Mouse (Mus musculus) lung, embryonic 16.5 days (tissue): ENCODE measurements at regions not wholly inside any gene's neighbourhood (a gene's known extent, or its start where the extent isn't known, plus 50 kb on each side); places are given as distances from the start of the nearest gene placed in this dataset.

Source experiments
- ATAC-seq: fragments of 200-750 bp; cut with Nextera tagmentation; 2 replicates; pipeline ENCODE4 v1.8.0; 2017; ENCODE audit warnings: low read depth, mild to moderate bottlenecking, moderate library complexity
- H3K27ac ChIP-seq: fragments of 300-500 bp; sonication (generic); 2 replicates; pipeline ENCODE4 v1.5.1; 2014; ENCODE audit warnings: mild to moderate bottlenecking, control low read depth, low read length
- H3K27me3 ChIP-seq: fragments of 300-500 bp; sonication (generic); 2 replicates; pipeline ENCODE4 v1.6.1; 2014; ENCODE audit warnings: low read depth, low read length, mixed read lengths; ENCODE audit not compliant: control insufficient read depth, insufficient read depth
- H3K36me3 ChIP-seq: fragments of 300-500 bp; sonication (generic); 2 replicates; pipeline ENCODE4 v1.6.1; 2014; ENCODE audit warnings: low read length; ENCODE audit not compliant: control insufficient read depth, insufficient read depth
- H3K4me1 ChIP-seq: fragments of 300-500 bp; sonication (generic); replicated peaks from 2 replicates; pipeline ENCODE4 v1.6.1; 2014; ENCODE audit warnings: low read length, mixed read lengths; ENCODE audit not compliant: control insufficient read depth, insufficient read depth
- H3K4me2 ChIP-seq: fragments of 300-500 bp; sonication (generic); 2 replicates; pipeline ENCODE4 v1.6.1; 2014; ENCODE audit warnings: low read depth, low read length, control low read depth
- H3K4me3 ChIP-seq: fragments of 300-500 bp; sonication (generic); 2 replicates; pipeline ENCODE4 v1.5.1; 2014; ENCODE audit warnings: mild to moderate bottlenecking, low read length, control low read depth
- H3K9ac ChIP-seq: fragments of 300-500 bp; sonication (generic); 2 replicates; pipeline ENCODE4 v1.6.1; 2014; ENCODE audit warnings: low read length, control low read depth
- H3K9me3 ChIP-seq: fragments of 300-500 bp; sonication (generic); 2 replicates; pipeline ENCODE4 v1.6.1; 2016; ENCODE audit warnings: low read length; ENCODE audit not compliant: control insufficient read depth
- WGBS: fragments of 180-500 bp; shearing (Covaris S2); extraction: QIAGEN DNeasy Blood & Tissue Kit; methylation state at CpG from one replicate; pipeline ENCODE4 v1.1.7; 2014; 5-methylcytosine and 5-hydroxymethylcytosine counted together

DNA sequence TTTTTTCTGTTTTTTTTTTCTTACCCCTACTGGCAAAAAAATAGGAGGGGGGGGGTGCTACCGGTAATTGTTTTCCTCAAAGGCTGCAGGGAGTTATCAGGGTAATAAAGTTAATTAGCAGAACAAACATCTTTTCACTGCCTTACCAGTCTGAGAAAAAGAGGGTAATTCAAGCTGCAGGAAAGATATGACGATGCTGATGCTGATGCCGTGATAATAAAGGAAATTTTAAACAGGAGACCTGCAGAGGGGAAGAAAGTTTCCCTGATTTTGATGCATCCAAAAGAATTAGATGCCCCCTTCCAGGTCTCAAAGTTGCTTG, 145.7 kb upstream of the Sox2 start:
- no peaks in the 10 kb centered on the region for H3K27me3 ChIP-seq
- WGBS: 45% methylated on average over 3 of the region's 3 CpGs
- H3K4me3 ChIP-seq: no peak overlapping the region
- no peak overlapping the region for H3K4me2 ChIP-seq
- H3K4me1 ChIP-seq: no peaks in the 10 kb centered on the region
- no peak overlapping the region for H3K9ac ChIP-seq
- H3K27ac ChIP-seq: no peak overlapping the region
- ATAC-seq: no peak
- H3K36me3 ChIP-seq: no peaks in the 10 kb centered on the region
- H3K9me3 ChIP-seq: no peaks in the 10 kb centered on the region

- WGBS: 60% methylated on average over 13 of the region's 13 CpGs
- H3K36me3 ChIP-seq: no peaks in the 10 kb centered on the region
- H3K27me3 ChIP-seq: no peaks in the 10 kb centered on the region
- no peak overlapping the region for H3K4me3 ChIP-seq
- no peak for ATAC-seq
- H3K9ac ChIP-seq: no peak overlapping the region
- no peak overlapping the region for H3K4me2 ChIP-seq
- H3K4me1 ChIP-seq: no peaks in the 10 kb centered on the region
- H3K9me3 ChIP-seq: no peaks in the 10 kb centered on the region
- no peak overlapping the region for H3K27ac ChIP-seq
These were observed 146.2 kb upstream of the Sox2 start for GRCm38 (mm10) chr3:34503874-34504572.

GRCm38 (mm10) chr3:34496839-34497238, 153.4 kb upstream of the Sox2 start:
- H3K27ac ChIP-seq: no peak overlapping the region
- H3K36me3 ChIP-seq: no peaks in the 10 kb centered on the region
- no peak overlapping the region for H3K4me3 ChIP-seq
- WGBS: 80% methylated on average over 8 of the region's 8 CpGs
- no peak overlapping the region for H3K9ac ChIP-seq
- no peak overlapping the region for H3K4me2 ChIP-seq
- ATAC-seq: no peak
- no peaks in the 10 kb centered on the region for H3K9me3 ChIP-seq
- H3K4me1 ChIP-seq: no peaks in the 10 kb centered on the region
- no peaks in the 10 kb centered on the region for H3K27me3 ChIP-seq

DNA sequence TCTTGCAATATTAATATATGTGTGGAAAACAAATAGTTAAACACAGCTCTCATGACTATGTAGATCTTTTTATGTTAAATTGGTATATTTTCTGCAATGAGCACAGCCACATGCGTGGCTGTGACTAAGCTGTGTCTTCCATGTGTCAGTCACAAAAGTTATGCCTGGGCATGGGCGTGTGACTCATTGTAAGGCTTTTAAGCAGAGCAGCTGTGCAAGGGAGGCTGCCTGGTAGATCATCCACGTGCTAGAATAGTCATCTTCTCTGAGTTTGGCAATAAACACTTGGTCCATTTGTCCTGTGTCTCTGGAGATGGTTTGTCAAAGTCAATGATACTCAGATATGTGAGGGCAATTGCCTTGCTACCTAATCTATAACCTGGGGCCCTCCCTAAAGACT, 154.6 kb upstream of the Sox2 start:
- no peaks in the 10 kb centered on the region for H3K9me3 ChIP-seq
- H3K27me3 ChIP-seq: no peaks in the 10 kb centered on the region
- H3K9ac ChIP-seq: no peak overlapping the region
- no peak overlapping the region for H3K4me2 ChIP-seq
- H3K27ac ChIP-seq: no peak overlapping the region
- H3K36me3 ChIP-seq: no peaks in the 10 kb centered on the region
- WGBS: 54% methylated on average over 3 of the region's 3 CpGs
- no peak for ATAC-seq
- H3K4me1 ChIP-seq: no peaks in the 10 kb centered on the region
- H3K4me3 ChIP-seq: no peak overlapping the region

- H3K9ac ChIP-seq: no peak overlapping the region
- ATAC-seq: no peak
- no peaks in the 10 kb centered on the region for H3K36me3 ChIP-seq
- no peak overlapping the region for H3K27ac ChIP-seq
- H3K27me3 ChIP-seq: no peaks in the 10 kb centered on the region
- no peak overlapping the region for H3K4me2 ChIP-seq
- no peaks in the 10 kb centered on the region for H3K4me1 ChIP-seq
- H3K4me3 ChIP-seq: no peak overlapping the region
- no peaks in the 10 kb centered on the region for H3K9me3 ChIP-seq
These were observed 156.3 kb upstream of the Sox2 start for GRCm38 (mm10) chr3:34493921-34494320.

GRCm38 (mm10) chr3:34489008-34489407, 161.2 kb upstream of the Sox2 start:
- ATAC-seq: no peak
- H3K4me2 ChIP-seq: no peak overlapping the region
- no peaks in the 10 kb centered on the region for H3K9me3 ChIP-seq
- H3K4me3 ChIP-seq: no peak overlapping the region
- H3K27ac ChIP-seq: no peak overlapping the region
- no peaks in the 10 kb centered on the region for H3K4me1 ChIP-seq
- H3K9ac ChIP-seq: no peak overlapping the region
- no peaks in the 10 kb centered on the region for H3K36me3 ChIP-seq
- WGBS: 66% methylated on average over 2 of the region's 2 CpGs
- no peaks in the 10 kb centered on the region for H3K27me3 ChIP-seq

- Histone ChIP-seq H3K4me1 (no peaks in the 10 kb centered on the region), H3K27me3 (no peaks in the 10 kb centered on the region), H3K36me3 (no peaks in the 10 kb centered on the region), H3K4me2 (no peak overlapping the region), H3K27ac (no peak overlapping the region), H3K9ac (no peak overlapping the region), H3K4me3 (no peak overlapping the region), H3K9me3 (no peaks in the 10 kb centered on the region)
- 23% methylated on average over 9 of the region's 9 CpGs for WGBS
- ATAC-seq: no peak
These were observed 163.7 kb upstream of the Sox2 start for GRCm38 (mm10) chr3:34486441-34487050.

GRCm38 (mm10) chr3:34485345-34486223, 164.6 kb upstream of the Sox2 start:
- H3K36me3 ChIP-seq: no peaks in the 10 kb centered on the region
- 26% methylated on average over 15 of the region's 15 CpGs for WGBS
- no peak overlapping the region for H3K27ac ChIP-seq
- H3K9ac ChIP-seq: no peak overlapping the region
- H3K9me3 ChIP-seq: no peaks in the 10 kb centered on the region
- H3K4me1 ChIP-seq: no peaks in the 10 kb centered on the region
- H3K4me3 ChIP-seq: peak overlapping the region; percentile 2; the same call in 1 of the 2 replicates
- no peak for ATAC-seq
- no peaks in the 10 kb centered on the region for H3K27me3 ChIP-seq
- H3K4me2 ChIP-seq: peak overlapping the region; percentile 27; the same call in 1 of the 2 replicates

DNA sequence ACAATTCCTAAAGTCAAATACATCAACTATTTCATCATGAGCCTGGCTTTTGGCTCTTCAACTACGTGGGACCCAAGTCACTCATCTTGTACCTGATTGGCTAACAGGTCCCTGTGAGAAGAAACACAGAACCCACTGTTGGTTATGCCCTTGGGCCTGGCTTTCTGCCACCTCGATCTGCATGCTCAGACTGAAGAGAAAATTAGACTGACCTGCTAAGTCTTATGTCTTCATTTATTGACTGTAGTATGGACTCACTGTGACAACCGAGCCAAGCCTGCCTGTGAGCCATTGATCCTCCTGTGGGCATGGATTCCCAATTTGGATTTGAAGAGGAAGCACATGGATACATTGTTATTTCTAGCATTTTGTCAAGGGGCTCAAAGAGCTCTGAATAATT, 166.3 kb upstream of the Sox2 start:
- H3K4me1 ChIP-seq: no peaks in the 10 kb centered on the region
- H3K36me3 ChIP-seq: no peaks in the 10 kb centered on the region
- H3K4me3 ChIP-seq: no peak overlapping the region
- no peak overlapping the region for H3K9ac ChIP-seq
- ATAC-seq: no peak
- no peaks in the 10 kb centered on the region for H3K9me3 ChIP-seq
- no peak overlapping the region for H3K4me2 ChIP-seq
- 71% methylated on average over 3 of the region's 3 CpGs for WGBS
- no peak overlapping the region for H3K27ac ChIP-seq
- H3K27me3 ChIP-seq: no peaks in the 10 kb centered on the region
